Mouse (Mus musculus): Measurements from ENCODE around the gene Anxa3. TPM values are rescaled to one million over a fixed set of nuclear protein-coding genes. Genes with fewer than 3 reads are reported as not detected.

Gene Anxa3
- total and polyA plus RNA-seq, 2 experiments from 2014 or later, result 23.9 to 29.2 TPM

- Histone ChIP-seq H3K36me3 (ENCODE audit: insufficient read depth, low read length) (no peaks in the 10 kb centered on the region), H3K27me3 (ENCODE audit: insufficient read depth, low read length) (no peaks in the 10 kb centered on the region), H3K4me3 (ENCODE audit: low read depth, low read length) (no peak overlapping the region), H3K9me3 (ENCODE audit: low read length) (no peaks in the 10 kb centered on the region), H3K4me1 (ENCODE audit: insufficient read depth, low read length) (no peaks in the 10 kb centered on the region), H3K27ac (ENCODE audit: low read depth, low read length) (no peak overlapping the region), H3K4me2 (ENCODE audit: low read depth, low read length, poor library complexity, severe bottlenecking) (no peak overlapping the region), H3K9ac (replicated peaks; ENCODE audit: low read length, poor library complexity, severe bottlenecking) (no peak overlapping the region)
- ATAC-seq (ENCODE audit: low FRiP score), result no peak
- no peak for TF ChIP-seq CTCF (IDR thresholded peaks at IDR 0.05)
- no peak for DNase-seq (ENCODE audit: low spot score)
- 90% methylated on average over 9 of the region's 9 CpGs for WGBS
These were observed 6.0 kb downstream of the Anxa3 start for GRCm38 (mm10) chr5:96799165-96799564.

GRCm38 (mm10) chr5:96799969-96800368 lies 6.8 kb downstream of the Anxa3 start:
- TF ChIP-seq CTCF (IDR thresholded peaks at IDR 0.05), result no peak
- no peak overlapping the region for H3K27ac ChIP-seq (ENCODE audit: low read depth, low read length)
- H3K4me2 ChIP-seq (ENCODE audit: low read depth, low read length, poor library complexity, severe bottlenecking), result no peak overlapping the region
- no peaks in the 10 kb centered on the region for H3K27me3 ChIP-seq (ENCODE audit: insufficient read depth, low read length)
- H3K9ac ChIP-seq (replicated peaks; ENCODE audit: low read length, poor library complexity, severe bottlenecking), result no peak overlapping the region
- DNase-seq (ENCODE audit: low spot score) (no peak), ATAC-seq (ENCODE audit: low FRiP score) (no peak)
- no peaks in the 10 kb centered on the region for H3K9me3 ChIP-seq (ENCODE audit: low read length)
- no peaks in the 10 kb centered on the region for H3K36me3 ChIP-seq (ENCODE audit: insufficient read depth, low read length)
- H3K4me3 ChIP-seq (ENCODE audit: low read depth, low read length), result no peak overlapping the region
- no peaks in the 10 kb centered on the region for H3K4me1 ChIP-seq (ENCODE audit: insufficient read depth, low read length)
- 92% methylated on average over 9 of the region's 9 CpGs for WGBS

GRCm38 (mm10) chr5:96802185-96802584 lies 9.0 kb downstream of the Anxa3 start:
- Histone ChIP-seq H3K4me3 (ENCODE audit: low read depth, low read length) (no peak overlapping the region), H3K4me2 (ENCODE audit: low read depth, low read length, poor library complexity, severe bottlenecking) (no peak overlapping the region), H3K9me3 (ENCODE audit: low read length) (no peaks in the 10 kb centered on the region), H3K9ac (replicated peaks; ENCODE audit: low read length, poor library complexity, severe bottlenecking) (no peak overlapping the region), H3K36me3 (ENCODE audit: insufficient read depth, low read length) (no peaks in the 10 kb centered on the region), H3K27ac (ENCODE audit: low read depth, low read length) (no peak overlapping the region), H3K27me3 (ENCODE audit: insufficient read depth, low read length) (no peaks in the 10 kb centered on the region), H3K4me1 (ENCODE audit: insufficient read depth, low read length) (no peaks in the 10 kb centered on the region)
- ATAC-seq (ENCODE audit: low FRiP score), result no peak
- 42% methylated on average over 7 of the region's 7 CpGs for WGBS
- no peak for DNase-seq (ENCODE audit: low spot score)
- TF ChIP-seq CTCF (IDR thresholded peaks at IDR 0.05), result no peak

- no peak for DNase-seq (ENCODE audit: low spot score)
- no peak for TF ChIP-seq CTCF (IDR thresholded peaks at IDR 0.05)
- Histone ChIP-seq H3K9ac (replicated peaks; ENCODE audit: low read length, poor library complexity, severe bottlenecking) (no peak overlapping the region), H3K4me2 (ENCODE audit: low read depth, low read length, poor library complexity, severe bottlenecking) (no peak overlapping the region), H3K9me3 (ENCODE audit: low read length) (no peaks in the 10 kb centered on the region), H3K27me3 (ENCODE audit: insufficient read depth, low read length) (no peaks in the 10 kb centered on the region), H3K27ac (ENCODE audit: low read depth, low read length) (no peak overlapping the region), H3K4me1 (ENCODE audit: insufficient read depth, low read length) (no peaks in the 10 kb centered on the region), H3K36me3 (ENCODE audit: insufficient read depth, low read length) (no peaks in the 10 kb centered on the region), H3K4me3 (ENCODE audit: low read depth, low read length) (no peak overlapping the region)
- WGBS, result 60% methylated on average over 3 of the region's 3 CpGs
- ATAC-seq (ENCODE audit: low FRiP score), result no peak
These were observed 10.0 kb downstream of the Anxa3 start for GRCm38 (mm10) chr5:96803091-96803490.

DNA sequence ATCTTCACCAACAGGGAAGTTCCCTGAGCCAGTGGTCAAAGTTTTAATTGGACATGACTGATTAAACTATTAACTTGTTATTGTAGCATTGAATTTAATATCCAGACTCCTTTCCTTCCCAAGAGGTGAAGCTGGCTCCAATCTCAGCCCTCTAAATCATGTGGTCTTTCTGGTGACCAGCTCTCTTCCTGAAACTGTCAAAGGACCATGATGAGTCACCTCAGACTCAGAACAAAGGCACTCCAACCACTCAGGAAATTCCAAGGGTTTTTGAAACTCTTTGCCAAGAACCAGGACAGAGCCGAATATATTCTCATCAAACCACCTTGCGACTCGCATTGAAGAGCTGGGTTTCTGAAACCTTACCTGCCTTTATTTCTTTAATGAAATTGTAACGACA lies 11.2 kb downstream of the Anxa3 start:
- no peak overlapping the region for H3K4me2 ChIP-seq (ENCODE audit: low read depth, low read length, poor library complexity, severe bottlenecking)
- no peak for TF ChIP-seq CTCF (IDR thresholded peaks at IDR 0.05)
- WGBS, result 83% methylated on average over 4 of the region's 4 CpGs
- no peaks in the 10 kb centered on the region for H3K4me1 ChIP-seq (ENCODE audit: insufficient read depth, low read length)
- no peak overlapping the region for H3K27ac ChIP-seq (ENCODE audit: low read depth, low read length)
- H3K9me3 ChIP-seq (ENCODE audit: low read length), result no peaks in the 10 kb centered on the region
- no peaks in the 10 kb centered on the region for H3K27me3 ChIP-seq (ENCODE audit: insufficient read depth, low read length)
- no peak overlapping the region for H3K9ac ChIP-seq (replicated peaks; ENCODE audit: low read length, poor library complexity, severe bottlenecking)
- no peak for DNase-seq (ENCODE audit: low spot score)
- no peak overlapping the region for H3K4me3 ChIP-seq (ENCODE audit: low read depth, low read length)
- no peaks in the 10 kb centered on the region for H3K36me3 ChIP-seq (ENCODE audit: insufficient read depth, low read length)
- ATAC-seq (ENCODE audit: low FRiP score), result no peak

GRCm38 (mm10) chr5:96804813-96805212 lies 11.7 kb downstream of the Anxa3 start:
- no peaks in the 10 kb centered on the region for H3K36me3 ChIP-seq (ENCODE audit: insufficient read depth, low read length)
- H3K4me1 ChIP-seq (ENCODE audit: insufficient read depth, low read length), result no peaks in the 10 kb centered on the region
- no peak for TF ChIP-seq CTCF (IDR thresholded peaks at IDR 0.05)
- no peak for ATAC-seq (ENCODE audit: low FRiP score)
- H3K9ac ChIP-seq (replicated peaks; ENCODE audit: low read length, poor library complexity, severe bottlenecking), result no peak overlapping the region
- no peak for DNase-seq (ENCODE audit: low spot score)
- H3K4me2 ChIP-seq (ENCODE audit: low read depth, low read length, poor library complexity, severe bottlenecking), result no peak overlapping the region
- H3K9me3 ChIP-seq (ENCODE audit: low read length), result no peaks in the 10 kb centered on the region
- no peak overlapping the region for H3K27ac ChIP-seq (ENCODE audit: low read depth, low read length)
- 87% methylated on average over 3 of the region's 3 CpGs for WGBS
- H3K4me3 ChIP-seq (ENCODE audit: low read depth, low read length), result no peak overlapping the region
- H3K27me3 ChIP-seq (ENCODE audit: insufficient read depth, low read length), result no peaks in the 10 kb centered on the region

All from midbrain, postnatal 0 days (tissue).